Mouse (Mus musculus): ENCODE results near the gene Rec114.

- TF ChIP-seq CTCF (IDR thresholded peaks at IDR 0.05; ENCODE audit: low read depth, low read length) (no peak), GATA2 (IDR thresholded peaks at IDR 0.05; ENCODE audit: borderline replicate concordance, low read depth, low read length) (no peak), GATA1 (IDR thresholded peaks at IDR 0.05; ENCODE audit: borderline replicate concordance, low read length) (no peak), TAL1 (conservative IDR thresholded peaks at IDR 0.05; ENCODE audit: low read depth, low read length) (no peak)
Observed at GRCm38 (mm10) chr9:58688076-58688475, 55.7 kb downstream of the Rec114 start.

Measured in G1E (cell line).